Mouse (Mus musculus): ENCODE data around the gene Cep152. TPM values are rescaled to one million over a fixed set of nuclear protein-coding genes. Genes with fewer than 3 reads are reported as not detected.

Cep152 gene
- total RNA-seq, 1 experiment from 2014 or later, result 18.5 TPM

- no peak for ATAC-seq (replicated peaks; ENCODE audit: low read depth, poor library complexity, severe bottlenecking)
These were observed 3.6 kb upstream of the Cep152 start for GRCm38 (mm10) chr2:125628487-125628886.

GRCm38 (mm10) chr2:125626536-125626935 lies 1.6 kb upstream of the Cep152 start:
- no peak for ATAC-seq (replicated peaks; ENCODE audit: low read depth, poor library complexity, severe bottlenecking)

DNA sequence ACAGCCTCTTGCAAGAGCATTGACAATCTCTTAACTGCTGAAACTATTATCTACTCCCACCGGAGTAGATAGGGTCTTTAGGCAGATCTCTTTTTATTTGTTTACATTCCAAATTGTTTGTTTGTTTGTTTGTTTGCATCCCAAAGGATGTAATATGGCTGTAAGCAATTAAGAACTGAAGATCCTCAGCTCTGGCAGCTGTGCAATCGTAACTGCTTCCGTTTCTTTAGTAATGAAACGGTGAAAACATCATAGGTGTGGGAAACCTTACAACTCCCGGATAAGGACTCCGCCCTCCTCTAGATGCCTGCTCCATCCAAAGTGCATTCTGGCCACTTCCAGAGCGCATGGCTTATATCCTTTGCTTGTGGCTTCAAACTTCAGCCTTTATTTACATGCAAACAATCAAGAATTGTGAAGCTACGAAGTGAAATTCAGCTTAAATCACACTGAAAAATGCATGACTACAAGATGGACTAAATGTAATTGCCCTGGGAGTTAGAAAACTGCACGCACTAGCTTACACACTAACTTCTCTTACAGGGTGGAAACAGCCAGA lies 707 bp downstream of the Cep152 start:
- ATAC-seq (replicated peaks; ENCODE audit: low read depth, poor library complexity, severe bottlenecking), result no peak

GRCm38 (mm10) chr2:125623211-125623610 lies 1.7 kb downstream of the Cep152 start:
- ATAC-seq (replicated peaks; ENCODE audit: low read depth, poor library complexity, severe bottlenecking), result no peak

DNA sequence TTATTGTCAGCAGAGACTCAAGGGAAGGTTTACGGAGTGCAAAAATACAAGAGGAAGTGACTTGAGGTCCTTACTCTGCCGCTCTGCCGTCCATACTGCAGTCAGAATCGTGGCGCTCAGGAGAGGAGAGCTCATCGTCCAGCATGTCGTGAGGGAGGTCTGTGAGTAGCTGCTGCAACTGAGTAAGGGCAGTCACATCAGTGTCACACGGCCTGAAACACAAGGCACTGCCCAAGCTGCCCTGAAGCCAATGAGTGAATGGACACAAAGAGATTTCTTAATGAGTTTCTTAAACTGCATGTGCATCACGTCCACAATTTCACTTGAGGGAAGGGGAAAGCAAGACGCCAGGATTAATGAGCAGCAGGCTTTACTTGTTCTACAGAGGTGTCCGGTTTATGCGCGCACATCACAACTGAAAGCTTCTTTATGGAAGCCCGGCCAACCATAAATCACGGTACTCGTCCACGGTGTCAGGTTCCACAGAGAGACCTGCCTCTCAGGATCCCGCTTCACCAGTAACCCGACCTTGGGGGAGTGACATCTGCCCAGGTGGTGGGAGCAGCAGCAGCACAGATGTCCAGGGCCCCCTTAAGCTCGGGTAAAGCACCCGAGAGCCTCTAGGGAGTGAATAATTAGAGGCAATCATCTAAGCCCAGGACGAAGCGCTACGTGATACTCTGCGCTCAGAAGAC lies 4.6 kb downstream of the Cep152 start:
- no peak for ATAC-seq (replicated peaks; ENCODE audit: low read depth, poor library complexity, severe bottlenecking)

DNA sequence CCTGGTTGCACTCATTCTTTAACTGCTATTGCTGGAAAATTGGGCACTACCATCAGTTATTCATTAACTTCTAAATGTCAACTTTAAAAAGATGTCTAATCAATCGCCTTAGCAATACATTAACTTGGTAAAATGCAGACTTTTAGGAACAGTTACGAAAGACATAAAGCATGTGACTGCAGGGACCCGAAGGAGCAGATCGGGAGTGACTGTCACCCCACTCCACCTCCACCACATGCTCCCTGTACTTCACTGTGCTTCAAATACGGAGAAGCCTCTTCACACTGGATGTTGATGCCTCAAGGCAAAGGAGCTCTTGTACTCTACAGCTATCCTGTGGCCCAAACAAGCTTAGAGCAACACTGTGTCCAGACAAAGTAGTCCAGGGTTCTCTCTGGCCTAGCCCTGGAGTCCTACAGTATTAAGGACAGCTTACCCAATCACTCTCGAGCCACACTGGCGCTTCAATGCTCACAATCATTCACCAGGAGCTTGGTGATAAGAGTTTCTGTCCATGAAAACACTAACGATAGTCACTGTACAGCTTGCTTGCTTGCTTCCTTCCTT lies 9.0 kb downstream of the Cep152 start:
- ATAC-seq (replicated peaks; ENCODE audit: low read depth, poor library complexity, severe bottlenecking), result no peak

- ATAC-seq (replicated peaks; ENCODE audit: low read depth, poor library complexity, severe bottlenecking), result no peak
These were observed 9.5 kb downstream of the Cep152 start for GRCm38 (mm10) chr2:125615440-125615839.

GRCm38 (mm10) chr2:125606220-125606845 lies 18.6 kb downstream of the Cep152 start:
- no peak for ATAC-seq (replicated peaks; ENCODE audit: low read depth, poor library complexity, severe bottlenecking)

DNA sequence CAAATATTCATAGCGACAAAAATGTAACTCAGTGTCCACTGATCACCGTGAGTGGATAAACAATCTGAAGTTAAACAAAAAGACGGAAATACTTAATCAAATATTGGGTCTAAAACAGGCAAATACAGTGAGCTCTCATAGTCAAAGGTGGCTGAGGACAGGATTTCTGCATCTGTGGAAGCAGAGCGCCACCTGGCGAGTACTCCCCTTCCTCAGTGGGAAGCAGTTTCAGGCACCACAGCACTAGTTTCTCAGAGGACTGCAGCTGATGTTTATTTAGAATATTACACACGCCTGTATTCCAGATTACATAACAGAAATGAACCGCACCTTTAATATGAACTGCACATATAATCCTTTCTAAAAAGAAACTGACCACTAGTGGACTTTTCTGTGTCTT lies 20.3 kb downstream of the Cep152 start:
- ATAC-seq (replicated peaks; ENCODE audit: low read depth, poor library complexity, severe bottlenecking), result no peak

DNA sequence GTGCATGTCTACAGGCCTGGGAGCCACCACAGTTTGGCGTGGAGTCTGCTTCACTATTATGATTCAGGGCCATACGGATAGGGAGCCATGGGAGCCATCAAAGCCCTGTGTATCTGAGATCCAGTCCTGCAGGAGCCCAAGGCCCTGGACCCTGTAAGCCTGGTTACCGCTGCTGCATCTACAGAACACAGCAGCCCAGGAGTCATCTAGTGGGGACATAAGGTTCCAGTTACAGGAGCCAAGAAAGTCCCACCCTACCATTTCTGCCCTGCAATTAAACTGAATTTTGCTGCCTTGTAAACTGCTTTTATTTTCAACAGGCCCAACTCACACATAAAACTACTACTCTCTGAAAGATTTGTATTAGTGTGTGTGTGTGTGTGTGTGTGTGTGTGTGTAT lies 21.9 kb downstream of the Cep152 start:
- ATAC-seq (replicated peaks; ENCODE audit: low read depth, poor library complexity, severe bottlenecking), result no peak

DNA sequence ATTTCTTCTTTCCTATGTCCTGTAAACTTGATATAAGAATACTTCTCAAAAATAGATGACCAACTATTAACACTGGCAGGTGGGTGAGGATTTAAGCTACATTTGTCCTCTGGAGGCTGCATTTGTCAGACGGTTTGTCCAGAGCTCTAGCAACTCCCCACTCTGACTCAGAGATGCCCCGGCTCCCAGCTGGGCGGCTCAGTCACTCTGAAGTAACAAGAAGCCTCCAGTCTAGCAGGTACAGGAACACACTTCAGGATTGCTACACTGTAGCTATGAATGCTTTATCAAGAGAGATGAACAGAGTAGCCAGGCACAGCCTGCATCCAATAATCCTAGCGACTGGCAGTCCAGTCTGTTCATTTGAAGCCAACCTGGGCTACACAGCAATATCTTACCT lies 26.0 kb downstream of the Cep152 start:
- ATAC-seq (replicated peaks; ENCODE audit: low read depth, poor library complexity, severe bottlenecking), result no peak

DNA sequence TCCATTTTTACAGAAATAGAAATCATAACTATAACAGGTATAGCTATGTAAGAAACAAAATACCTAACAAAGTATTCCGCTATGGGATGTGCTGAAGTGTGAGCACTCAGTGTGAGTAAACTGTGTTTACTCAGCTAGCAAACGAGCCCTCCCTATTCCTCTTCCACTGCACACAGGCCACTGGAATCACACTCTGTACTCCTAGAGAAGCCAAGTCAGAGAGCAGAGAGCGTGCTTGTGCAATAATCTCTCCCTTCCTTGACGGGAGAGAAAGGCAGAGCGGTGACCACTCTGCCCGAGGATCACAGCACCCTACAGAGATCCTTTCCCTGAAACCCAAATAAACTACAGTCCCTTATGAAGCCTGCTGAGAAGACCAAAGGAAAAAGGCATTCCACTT lies 26.7 kb downstream of the Cep152 start:
- ATAC-seq (replicated peaks; ENCODE audit: low read depth, poor library complexity, severe bottlenecking), result no peak

GRCm38 (mm10) chr2:125594786-125595185 lies 30.1 kb downstream of the Cep152 start:
- ATAC-seq (replicated peaks; ENCODE audit: low read depth, poor library complexity, severe bottlenecking), result no peak

- ATAC-seq (replicated peaks; ENCODE audit: low read depth, poor library complexity, severe bottlenecking), result peak; percentile 53
These were observed 30.8 kb downstream of the Cep152 start for GRCm38 (mm10) chr2:125594072-125594471.

DNA sequence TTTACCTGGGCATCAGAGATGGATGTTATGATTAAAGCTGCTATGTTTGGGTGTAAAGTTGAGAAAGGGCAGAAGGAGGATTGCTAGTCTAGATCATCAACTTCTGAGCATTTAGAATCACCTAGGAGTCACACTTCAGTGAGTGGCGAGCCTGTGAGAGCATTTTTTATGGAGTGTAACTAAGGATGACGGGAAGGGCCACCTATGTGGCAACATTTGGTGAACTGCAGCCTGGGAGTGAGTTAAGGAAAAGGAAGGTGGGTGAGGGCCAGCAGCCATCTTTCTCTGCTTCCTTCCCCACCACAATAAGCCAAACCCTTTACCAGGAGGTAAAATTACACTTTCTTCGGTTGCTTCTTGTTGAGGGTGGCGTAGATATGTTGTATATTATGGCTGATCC lies 33.0 kb downstream of the Cep152 start:
- ATAC-seq (replicated peaks; ENCODE audit: low read depth, poor library complexity, severe bottlenecking), result no peak

GRCm38 (mm10) chr2:125589287-125589686 lies 35.6 kb downstream of the Cep152 start:
- peak; percentile 86 for ATAC-seq (replicated peaks; ENCODE audit: low read depth, poor library complexity, severe bottlenecking)

GRCm38 (mm10) chr2:125581081-125581480 lies 43.8 kb downstream of the Cep152 start:
- no peak for ATAC-seq (replicated peaks; ENCODE audit: low read depth, poor library complexity, severe bottlenecking)

GRCm38 (mm10) chr2:125577670-125578069 lies 47.2 kb downstream of the Cep152 start:
- no peak for ATAC-seq (replicated peaks; ENCODE audit: low read depth, poor library complexity, severe bottlenecking)

- ATAC-seq (replicated peaks; ENCODE audit: low read depth, poor library complexity, severe bottlenecking), result peak; percentile 82
These were observed 48.4 kb downstream of the Cep152 start for GRCm38 (mm10) chr2:125576498-125576897.

DNA sequence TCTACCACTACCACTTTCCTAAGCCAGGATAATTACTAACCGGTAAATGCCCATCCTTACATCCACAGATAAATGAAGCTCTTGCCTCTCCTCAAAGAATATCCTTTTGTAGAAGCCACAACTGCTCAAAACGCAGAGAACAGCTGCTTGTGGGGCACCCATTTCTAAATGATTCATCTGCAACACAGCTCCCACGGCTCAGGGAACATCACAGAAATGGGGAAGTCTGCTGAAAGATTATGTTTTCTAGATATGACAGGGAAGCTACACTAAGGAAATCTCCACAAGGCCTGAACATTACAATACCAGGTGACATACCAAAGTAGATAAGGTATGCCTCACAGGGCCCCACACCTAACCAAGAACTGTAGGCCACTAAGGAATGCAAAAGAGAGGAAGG lies 49.1 kb downstream of the Cep152 start:
- no peak for ATAC-seq (replicated peaks; ENCODE audit: low read depth, poor library complexity, severe bottlenecking)

- no peak for ATAC-seq (replicated peaks; ENCODE audit: low read depth, poor library complexity, severe bottlenecking)
These were observed 61.0 kb downstream of the Cep152 start for GRCm38 (mm10) chr2:125563884-125564283.

All from common myeloid progenitor, adult 5-6 weeks (primary cell).